Mouse (Mus musculus) adrenal gland, postnatal 25 days (tissue): ENCODE measurements around the gene Acot4. TPM values are rescaled to one million over a fixed set of nuclear protein-coding genes. Genes with fewer than 3 reads are reported as not detected.
"Not testable (repeated sequence)": the region's sequence is repeated elsewhere in the genome, so short reads cannot be mapped to it uniquely, and the experiment has no call there.

ENCODE experiments used
- DNase-seq: peaks from one replicate; pipeline ENCODE4 v3.0.0; 2021; ENCODE audit warnings: mixed read lengths
- total RNA-seq: library from RNA; stranded (reverse); gene quantifications from 2 replicates; pipeline ENCODE4 v1.2.3, GENCODE M21; 2021

Gene Acot4
- total RNA-seq, 1 experiment from 2014 or later = 1.7 TPM

DNA sequence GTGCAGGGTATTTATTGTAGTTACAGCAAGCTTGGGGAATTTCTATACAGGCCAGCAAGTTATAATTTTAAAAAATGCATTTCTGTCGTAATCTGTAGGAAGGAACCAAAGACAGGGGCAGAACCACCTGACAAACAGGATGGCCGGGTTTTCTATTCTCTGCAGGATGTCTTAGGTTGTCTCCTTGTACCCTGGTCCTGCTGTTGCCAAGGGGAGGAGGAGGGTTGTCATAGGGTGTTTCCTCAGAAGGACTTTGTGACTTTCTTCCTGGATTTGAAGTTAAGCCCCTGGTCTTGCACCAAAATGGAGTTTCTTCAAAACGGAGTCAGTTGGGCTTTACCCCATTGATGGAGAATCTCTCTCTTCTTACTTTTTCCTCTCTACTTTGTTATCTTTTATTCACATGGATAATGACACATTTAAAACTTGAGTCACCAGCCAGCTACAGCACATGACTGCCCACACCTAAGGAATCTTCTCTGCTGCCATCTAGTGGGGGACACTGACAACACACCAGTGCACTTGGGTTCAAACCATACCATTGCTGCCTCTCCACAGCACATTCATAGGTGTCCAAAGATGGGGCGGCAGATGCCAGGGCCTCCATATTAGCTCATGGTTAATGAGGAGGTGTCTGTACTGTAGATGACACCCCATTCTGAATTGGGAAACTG, 7.4 kb upstream of the Acot4 start:
- DNase-seq = peak; percentile 70

DNA sequence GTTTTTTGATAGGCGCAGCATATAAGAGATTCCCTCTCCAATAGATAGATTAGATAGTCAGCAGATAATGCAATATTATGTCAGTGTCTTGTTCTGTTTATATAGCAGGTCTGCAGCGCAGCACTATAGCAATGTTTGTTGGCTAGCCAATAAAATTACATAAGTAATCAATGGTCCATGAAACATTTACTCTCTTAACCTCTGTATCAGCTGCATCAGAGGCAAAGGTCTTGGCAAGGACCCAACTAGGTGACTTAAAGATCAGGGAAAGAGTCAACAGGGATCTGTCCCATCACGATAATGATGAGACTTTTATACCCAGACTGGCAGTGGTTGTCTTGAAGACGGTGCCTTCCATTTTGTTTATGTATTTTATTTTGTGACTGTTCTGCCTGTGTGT, 5.3 kb upstream of the Acot4 start:
- DNase-seq = no peak

DNA sequence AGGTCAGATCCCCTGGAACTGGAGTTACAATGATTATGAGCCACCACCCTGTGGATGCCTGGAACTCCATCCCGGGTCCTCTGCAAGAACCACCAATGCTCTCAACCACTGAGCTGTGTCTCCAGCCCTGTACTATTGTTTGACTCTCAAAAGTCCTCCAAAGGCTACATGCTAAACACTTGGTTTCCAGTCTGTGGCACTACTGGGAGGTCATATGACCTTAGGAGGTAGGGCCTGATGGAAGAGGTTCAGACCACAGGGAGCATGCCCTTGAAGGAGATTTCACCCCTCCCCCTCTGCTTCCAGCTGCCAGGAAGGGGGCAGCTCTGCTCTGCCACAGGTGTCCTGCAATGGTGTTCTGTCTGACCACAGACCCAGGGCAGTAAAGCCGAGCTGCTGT, 4.9 kb upstream of the Acot4 start:
- DNase-seq = not testable (repeated sequence)

DNA sequence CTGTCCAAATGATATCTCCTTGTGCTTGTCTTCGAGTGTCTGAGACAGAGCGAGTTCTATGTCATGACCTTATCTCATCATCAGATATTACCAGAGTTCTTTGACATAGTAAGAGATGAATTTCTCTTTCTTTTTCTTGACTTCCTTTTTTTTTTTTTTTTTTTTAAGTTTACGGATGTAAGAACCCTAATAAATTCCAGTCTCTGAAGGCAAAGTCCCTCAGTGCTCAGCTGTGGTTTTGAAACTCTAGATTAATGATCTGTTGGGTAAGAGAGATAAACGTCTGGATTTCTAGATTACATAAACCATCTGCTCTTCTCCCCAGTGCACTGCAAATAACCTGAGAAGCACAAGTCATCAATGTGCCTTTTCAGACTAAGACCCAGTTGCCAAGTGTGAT, 4.1 kb upstream of the Acot4 start:
- DNase-seq = no peak

DNA sequence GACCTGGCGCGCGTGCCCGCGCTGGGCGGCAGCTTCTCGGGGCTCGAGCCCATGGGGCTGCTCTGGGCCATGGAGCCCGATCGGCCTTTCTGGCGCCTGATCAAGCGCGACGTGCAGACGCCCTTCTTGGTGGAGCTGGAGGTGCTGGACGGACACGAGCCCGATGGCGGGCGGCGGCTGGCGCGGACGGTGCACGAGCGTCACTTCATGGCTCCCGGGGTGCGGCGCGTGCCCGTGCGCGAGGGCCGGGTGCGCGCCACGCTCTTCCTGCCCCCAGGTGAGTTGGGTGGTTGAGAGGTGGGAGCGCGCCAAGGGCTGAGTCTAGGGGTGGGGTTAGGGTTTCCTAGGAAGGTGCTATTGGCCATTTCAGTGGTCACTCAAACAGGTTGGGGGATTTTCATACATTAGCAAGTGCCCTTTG, 522 bp downstream of the Acot4 start, which contains the start of gene Gm49366:
Gm49366 (plus strand) TSS at position 245 of the 421 bp plus-strand sequence.
- DNase-seq = peak; percentile 32

DNA sequence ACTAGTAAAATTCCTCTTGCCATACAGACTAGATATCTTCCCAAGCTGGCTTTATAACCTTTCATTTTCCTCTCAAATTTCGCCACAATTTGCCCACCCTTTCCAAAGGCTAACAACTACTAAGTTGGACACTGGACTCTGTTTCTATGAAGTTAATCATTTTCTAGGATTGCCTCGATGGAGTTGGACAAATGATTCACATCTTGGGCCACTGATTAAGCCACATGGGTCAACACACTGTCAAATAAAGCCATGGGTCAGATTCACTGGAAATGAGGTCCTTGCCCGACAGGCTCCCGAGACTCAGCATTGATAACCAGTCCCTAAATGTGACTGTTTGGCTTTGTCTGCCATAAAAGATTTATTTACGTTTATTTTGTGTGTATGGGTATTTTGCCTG, 4.1 kb downstream of the Acot4 start:
- DNase-seq = no peak

DNA sequence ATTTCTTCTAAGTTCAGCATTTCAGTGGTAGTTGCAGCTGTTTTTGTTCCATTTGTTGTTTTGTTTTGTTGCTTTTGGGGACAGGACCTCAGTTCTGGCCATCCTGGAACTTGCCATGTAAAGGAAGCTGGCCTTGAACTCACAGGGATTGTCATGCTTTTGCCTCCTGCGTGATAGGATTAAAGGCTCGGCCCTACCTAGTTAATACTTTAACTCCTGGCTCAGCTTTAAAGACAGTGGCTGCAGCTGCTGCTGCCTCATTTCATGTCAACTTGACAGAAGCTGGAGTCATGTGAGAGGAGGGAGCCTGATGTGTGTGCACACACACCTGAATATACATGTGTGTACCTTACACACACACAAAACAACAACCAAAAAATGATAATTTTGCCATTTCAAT, 5.9 kb downstream of the Acot4 start:
- DNase-seq = no peak

DNA sequence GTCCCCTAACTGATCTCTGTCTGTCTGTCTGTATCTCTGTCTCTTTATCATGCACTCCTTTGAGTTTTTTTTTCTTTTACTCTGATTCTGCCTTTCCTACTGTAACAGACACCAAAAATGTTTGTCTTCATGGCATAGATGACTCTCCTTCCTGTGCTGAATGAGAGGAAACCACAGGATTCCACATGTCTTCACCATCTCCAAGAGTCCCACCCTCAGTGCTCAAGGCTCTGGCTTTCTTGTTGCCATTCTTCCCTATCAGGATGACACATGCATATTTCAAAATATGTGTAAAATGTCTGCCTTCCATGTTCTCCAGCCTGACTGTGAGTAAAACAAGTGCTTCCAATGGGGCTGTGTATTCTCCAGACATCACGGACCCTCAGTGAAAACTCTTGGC, 8.7 kb downstream of the Acot4 start:
- DNase-seq = no peak

DNA sequence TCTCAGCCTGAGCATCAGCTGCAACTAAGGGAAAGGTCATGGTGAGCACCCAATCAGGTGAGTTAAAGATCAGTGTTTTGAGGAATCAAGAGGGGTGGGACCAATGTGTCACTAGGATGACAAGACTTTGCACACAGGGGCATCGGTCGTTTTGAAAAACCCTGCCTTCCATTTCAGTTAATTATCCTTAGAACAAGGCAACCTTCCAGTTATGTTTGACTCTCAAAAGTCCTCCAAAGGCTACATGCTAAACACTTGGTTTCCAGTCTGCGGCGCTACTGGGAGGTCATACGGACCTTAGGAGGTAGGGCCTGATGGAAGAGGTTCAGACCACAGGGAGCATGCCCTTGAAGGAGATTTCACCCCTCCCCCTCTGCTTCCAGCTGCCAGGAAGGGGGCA, 12.6 kb downstream of the Acot4 start:
- DNase-seq = not testable (repeated sequence)

DNA sequence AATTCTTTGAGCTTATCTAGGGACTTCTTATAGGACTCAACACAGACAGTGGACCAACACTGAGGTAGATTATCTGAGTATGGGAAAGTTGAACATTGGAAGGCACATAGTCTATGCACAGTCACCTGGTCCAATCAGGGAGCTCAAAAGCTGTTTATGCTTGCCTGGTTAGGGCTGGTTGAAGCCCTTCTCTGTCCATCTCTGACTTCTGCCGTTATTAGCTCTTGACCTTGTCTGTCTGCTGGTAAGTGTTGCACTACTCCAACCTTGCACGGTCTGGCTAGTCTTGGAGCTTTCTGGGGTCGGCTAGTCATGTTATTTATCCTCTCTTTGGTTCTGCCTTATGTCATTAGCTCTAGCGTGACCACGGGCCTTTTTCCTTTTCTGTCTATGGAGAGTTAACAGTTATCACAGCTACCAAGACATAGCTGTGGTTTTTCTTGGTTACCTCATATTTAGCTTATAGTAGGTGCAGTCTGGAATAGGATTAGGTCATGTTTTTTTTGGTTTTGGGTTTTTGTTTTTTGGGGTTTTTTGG, 13.8 kb downstream of the Acot4 start, which contains the start of gene Acot3:
Acot3 (plus strand) TSS at position 208 of the 538 bp plus-strand sequence.
- no peak for DNase-seq

DNA sequence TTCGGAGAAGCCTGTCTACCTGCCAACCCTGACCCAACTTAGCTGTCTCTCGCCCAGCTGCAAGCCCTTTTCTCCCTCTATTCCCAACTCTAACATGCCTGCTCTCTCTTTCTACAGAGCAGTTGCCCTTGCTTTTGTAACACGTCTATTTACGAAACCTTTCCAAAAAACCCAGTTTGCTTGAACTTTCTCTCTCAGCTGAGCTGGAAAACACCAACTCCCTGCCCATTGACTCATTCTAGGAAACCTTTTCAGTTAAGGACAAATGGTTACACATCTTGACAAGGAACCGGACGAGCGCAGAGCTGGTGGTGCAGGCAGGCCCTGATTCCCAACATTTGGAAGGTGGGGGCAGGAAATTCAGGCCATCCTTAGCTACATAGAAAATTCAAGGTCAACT, 14.4 kb downstream of the Acot4 start:
- DNase-seq = no peak

DNA sequence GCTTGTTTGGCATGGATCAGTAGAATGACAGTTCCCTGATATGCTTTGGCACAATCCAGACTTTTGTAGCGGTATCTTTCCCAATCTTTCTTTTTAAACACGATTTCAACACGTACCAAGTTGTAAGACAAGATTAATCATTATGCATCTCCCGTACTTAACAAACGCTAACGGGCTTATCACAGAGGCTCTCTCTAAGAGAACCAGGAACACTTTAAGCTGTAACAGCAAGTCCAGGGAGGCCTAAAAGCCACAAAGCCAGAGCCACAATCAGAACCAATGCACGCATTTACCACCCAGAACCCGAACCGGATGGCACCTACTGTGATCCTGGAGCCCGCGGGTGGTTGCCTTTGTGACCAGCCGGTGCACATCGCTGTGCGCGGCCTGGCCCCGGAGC, 15.0 kb downstream of the Acot4 start:
- no peak for DNase-seq

DNA sequence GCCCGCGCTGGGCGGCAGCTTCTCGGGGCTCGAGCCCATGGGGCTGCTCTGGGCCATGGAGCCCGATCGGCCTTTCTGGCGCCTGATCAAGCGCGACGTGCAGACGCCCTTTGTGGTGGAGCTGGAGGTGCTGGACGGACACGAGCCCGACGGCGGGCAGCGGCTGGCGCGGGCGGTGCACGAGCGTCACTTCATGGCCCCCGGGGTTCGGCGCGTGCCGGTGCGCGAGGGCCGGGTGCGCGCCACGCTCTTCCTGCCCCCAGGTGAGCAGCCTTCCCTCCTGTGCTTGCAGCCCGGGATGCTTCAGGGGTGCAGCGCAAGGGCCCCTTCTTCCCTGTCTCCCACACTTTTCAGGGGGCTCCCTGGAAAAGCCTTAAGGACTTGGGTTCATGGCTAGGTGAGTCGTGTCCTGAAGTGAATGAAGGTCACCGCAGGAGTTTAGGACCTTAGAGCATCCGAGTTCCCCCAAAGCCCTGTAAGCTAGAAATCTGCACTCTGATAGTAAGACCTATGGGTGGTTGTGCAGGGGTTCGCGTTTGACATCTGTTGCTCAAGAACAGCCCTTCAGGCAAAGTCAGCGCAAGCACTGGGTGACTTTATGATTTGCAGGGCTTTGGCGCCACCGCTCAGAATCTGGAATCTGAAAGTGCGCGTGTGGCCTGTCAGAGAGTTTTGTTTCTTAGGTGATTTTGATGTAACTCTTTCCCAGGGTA, 15.7 kb downstream of the Acot4 start:
- peak; percentile 11 for DNase-seq

DNA sequence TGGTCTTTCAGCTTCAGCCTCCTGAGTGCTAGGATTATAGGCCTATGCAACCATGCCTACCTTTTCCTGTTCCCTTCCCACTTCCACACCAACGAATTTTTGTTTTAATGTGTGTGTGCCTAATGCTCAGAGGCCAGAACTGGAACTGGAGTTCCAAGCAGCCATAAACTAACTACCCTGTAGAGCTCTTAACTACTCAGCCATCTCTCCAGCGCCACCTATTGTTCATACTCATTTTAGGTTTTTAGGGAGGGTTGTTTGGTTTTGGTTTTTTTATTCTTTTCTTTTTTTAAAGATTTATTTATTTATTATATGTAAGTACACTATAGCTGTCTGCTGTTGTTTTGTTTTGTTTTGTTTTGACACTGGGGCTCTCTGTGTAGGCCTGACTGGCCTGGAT, 22.8 kb downstream of the Acot4 start:
- no peak for DNase-seq

DNA sequence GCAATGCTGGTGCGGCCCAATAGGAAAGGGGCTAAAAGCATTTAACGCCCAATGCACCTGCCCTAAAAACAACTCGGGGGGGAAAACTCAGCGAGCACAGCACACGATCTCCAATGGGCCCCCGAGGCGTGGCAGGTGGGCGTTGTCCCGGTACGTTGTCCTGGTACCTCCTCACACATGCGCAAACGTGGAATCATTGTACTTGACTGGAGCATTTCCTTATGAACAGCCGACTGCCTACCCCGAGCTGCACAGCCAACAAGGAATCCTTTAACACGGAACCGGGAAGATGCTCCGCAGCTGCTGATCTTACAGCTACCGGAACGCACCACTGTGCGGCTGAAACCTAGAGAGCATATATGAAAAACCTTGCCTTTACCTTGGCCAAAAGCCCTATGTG, 24.2 kb downstream of the Acot4 start:
- no peak for DNase-seq

DNA sequence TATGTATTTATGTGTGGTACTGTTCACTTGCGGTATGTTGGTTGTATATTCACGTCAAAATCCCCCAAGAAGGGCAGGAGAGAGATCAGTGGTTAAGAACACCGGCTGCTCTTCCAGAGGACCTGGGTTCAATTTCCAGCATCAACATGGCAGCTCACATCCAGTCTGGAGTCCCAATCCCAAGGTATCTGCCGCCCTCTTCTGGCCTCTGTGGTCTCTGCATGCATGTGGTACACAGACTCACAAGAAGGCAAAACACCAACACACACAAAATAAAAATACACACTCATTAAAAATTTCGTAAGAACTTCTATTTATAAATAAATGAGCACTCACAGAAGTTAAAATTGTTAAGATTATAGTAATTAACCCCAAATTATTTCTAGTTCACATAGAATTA, 25.0 kb downstream of the Acot4 start:
- peak; percentile 9 for DNase-seq

DNA sequence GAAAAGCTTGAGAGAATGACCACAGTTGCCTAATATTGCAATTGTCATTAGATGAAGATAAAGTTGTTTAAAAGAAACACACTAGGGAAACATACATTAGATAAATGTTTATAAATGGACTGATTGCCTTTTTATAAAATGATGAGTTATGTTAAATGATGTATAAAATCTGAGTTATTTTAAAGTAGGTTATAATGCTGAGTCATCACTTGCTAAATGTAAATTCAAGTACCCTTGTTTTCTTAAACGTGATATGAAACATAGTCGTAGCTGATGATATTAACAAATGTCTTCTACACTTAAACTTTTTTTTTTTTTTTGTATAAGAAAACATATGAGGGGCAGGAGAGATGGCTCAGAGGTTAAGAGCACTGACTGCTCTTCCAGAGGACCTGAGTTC, 25.7 kb downstream of the Acot4 start:
- DNase-seq = no peak

DNA sequence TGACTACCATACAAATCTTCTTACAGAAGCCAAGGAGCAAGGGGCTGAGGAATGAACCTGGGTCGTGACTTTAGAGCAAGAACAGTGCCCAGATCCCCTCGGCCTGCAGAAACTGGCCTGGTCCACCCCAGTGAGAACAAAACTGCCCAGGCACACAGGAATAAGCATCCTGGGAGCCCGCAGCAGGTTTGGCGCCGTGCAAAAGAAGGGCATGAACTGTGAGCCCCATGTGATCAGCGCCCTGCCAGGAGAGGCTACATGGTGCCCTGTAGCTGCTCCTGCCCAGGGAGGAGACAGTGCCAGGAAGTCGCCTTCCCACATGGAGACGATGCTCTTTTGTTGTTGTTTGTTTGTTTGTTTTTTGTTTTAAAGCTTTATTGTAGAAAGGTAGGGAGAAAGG, 26.4 kb downstream of the Acot4 start:
- DNase-seq = no peak

DNA sequence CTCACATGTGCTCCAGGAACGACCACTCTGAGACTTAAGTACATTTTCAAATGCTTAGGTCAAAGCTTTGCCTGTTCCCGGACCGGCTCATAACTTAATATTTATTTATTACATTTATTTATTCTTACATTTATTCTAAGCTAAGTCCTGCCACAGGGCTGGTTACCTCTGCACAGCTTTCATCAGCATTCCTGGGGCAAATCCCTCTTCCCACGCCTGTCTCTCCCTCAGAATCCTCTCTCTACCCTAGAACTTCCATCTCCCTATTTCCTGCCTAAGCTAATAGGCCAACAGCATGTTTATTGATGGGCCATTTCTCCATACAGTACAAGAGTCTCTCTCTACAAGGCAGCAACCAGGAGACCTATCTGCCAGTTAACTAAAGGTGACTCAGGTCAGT, 29.6 kb downstream of the Acot4 start:
- no peak for DNase-seq

DNA sequence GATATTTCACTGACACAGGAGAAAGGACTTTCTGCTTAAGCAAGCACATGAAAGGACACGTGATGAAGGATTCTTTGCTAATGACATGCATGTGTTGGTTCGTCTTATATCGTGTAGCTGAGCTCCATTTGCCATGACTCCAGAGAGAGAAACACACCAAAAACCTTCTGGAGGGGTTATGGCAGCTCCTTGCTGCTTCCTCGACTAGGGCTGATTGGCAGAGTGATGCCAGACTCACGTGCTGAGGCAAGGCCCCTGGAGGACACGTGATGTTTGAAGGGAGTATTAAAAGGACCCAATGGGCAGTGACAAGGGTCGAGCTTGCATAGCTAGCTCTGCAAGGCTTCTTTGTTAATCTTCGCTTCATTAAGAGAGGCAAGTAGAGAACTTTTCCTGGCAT, 30.1 kb downstream of the Acot4 start:
- DNase-seq = no peak

DNA sequence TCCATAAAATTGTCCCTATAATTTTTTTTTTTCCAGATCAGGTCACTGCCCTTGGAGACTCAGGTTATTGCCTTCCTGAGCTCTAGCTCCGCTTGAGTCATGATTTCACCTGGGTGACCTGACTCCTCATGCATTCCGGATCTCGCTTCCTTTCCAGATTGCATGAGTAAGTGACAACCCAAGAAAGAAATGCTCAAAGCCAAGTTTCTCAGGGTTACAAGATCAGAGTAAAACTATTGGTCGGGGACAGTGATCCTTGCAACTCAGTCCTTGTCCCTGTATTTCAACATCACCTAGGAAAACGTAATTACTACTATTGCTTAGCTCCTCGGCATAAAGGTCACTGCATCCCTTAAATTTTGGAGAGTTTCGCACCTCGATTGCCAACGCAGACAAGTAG, 30.8 kb downstream of the Acot4 start, which contains the start of gene Acot5:
Acot5 (plus strand) TSS at position 340 of the 400 bp plus-strand sequence.
- DNase-seq = no peak

DNA sequence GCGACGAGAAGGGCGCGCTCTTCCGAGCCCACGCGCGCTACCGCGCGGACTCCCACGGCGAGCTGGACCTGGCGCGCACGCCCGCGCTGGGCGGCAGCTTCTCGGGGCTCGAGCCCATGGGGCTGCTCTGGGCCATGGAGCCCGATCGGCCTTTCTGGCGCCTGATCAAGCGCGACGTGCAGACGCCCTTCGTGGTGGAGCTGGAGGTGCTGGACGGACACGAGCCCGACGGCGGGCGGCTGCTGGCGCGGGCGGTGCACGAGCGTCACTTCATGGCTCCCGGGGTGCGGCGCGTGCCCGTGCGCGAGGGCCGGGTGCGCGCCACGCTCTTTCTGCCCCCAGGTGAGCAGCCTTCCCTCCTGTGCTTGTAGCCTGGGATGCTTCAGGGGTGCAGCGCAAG, 31.4 kb downstream of the Acot4 start:
- peak; percentile 45 for DNase-seq

DNA sequence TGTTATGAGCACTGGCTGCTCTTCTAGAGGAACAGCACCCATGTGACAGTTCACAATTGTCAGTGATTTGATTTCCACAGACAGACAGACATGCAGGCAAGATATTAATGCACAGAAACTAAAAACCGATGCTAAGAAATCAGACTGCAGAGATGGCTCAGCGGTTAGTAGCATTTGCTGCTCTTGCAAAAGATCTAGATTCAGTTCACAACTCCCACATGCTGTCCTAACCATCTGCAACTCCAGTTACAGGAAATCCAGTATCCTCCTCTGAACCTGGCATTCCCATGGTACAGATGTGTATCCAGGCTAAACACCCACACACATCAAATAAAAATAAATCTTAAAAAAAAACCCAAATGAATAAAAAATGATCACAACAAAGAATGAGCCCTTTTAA, 33.5 kb downstream of the Acot4 start:
- DNase-seq = no peak
